24 mouse cellular contexts compared by ENCODE assay signal in genomic region chr7:75436413-75437174, GRCm38 (mm10). TPM values are rescaled to one million over a fixed set of nuclear protein-coding genes. Genes with fewer than 3 reads are reported as not detected.
DNase-seq lines count a peak whose midpoint lies in the region; ATAC-seq and TF ChIP-seq lines count a peak whose summit lies in the region.
"Had no signal": no experiment of that assay in that cellular context is flagged by ENCODE, and none has a peak within 500 bp of the region (broad histone marks: within the 10 kb centered on the region; RNA-seq: fewer than 3 reads in every experiment).

No protein-coding gene starts in this region.

- H3K27me3 ChIP-seq in hindbrain, embryonic 11.5 days (ENCODE audit: control insufficient read depth, insufficient read depth, low read length) = no peaks in the 10 kb centered on the region; the same call in 1 of the 2 replicates
- no peaks in the 10 kb centered on the region for H3K27me3 ChIP-seq in hindbrain, embryonic 13.5 days
- no peaks in the 10 kb centered on the region for H3K27me3 ChIP-seq in embryonic facial prominence, embryonic 15.5 days
- no peaks in the 10 kb centered on the region for H3K27me3 ChIP-seq in small intestine, adult 2 months (ENCODE audit: control insufficient read depth, insufficient read depth, low read length)
- no peaks in the 10 kb centered on the region for H3K27me3 ChIP-seq in forebrain, embryonic 14.5 days (replicated peaks; ENCODE audit: control insufficient read depth, insufficient read depth, low read length)
- H3K27me3 ChIP-seq: heart, embryonic 15.5 days; limb, embryonic 15.5 days; midbrain, embryonic 15.5 days; neural tube, embryonic 13.5 days; stomach, embryonic 15.5 days had no signal

- H3K4me3 ChIP-seq in hindbrain, embryonic 11.5 days (ENCODE audit: low read depth, low read length) = no peak overlapping the region
- no peak overlapping the region for H3K4me3 ChIP-seq in hindbrain, embryonic 13.5 days
- no peak overlapping the region for H3K4me3 ChIP-seq in embryonic facial prominence, embryonic 15.5 days (replicated peaks)
- H3K4me3 ChIP-seq in small intestine, adult 2 months (ENCODE audit: low read depth, low read length) = no peak overlapping the region
- no peak overlapping the region for H3K4me3 ChIP-seq in forebrain, embryonic 14.5 days (ENCODE audit: low read depth, low read length)
- H3K4me3 ChIP-seq: forebrain, embryonic 10.5 days; heart, embryonic 15.5 days; limb, embryonic 15.5 days; midbrain, embryonic 15.5 days; neural tube, embryonic 13.5 days; stomach, embryonic 15.5 days had no signal

- ATAC-seq in hindbrain, embryonic 11.5 days (ENCODE audit: low FRiP score) = no peak
- ATAC-seq in hindbrain, embryonic 13.5 days (ENCODE audit: low FRiP score) = no peak
- ATAC-seq in embryonic facial prominence, embryonic 15.5 days (ENCODE audit: insufficient number of reproducible peaks, low FRiP score, low TSS enrichment, low read depth) = peak; percentile 57; the same call in 1 of the 2 replicates
- no peak for ATAC-seq in forebrain, embryonic 14.5 days
- ATAC-seq: hindbrain, postnatal 0 days; midbrain, embryonic 15.5 days had no signal

- H3K27ac ChIP-seq in hindbrain, embryonic 11.5 days (ENCODE audit: low read depth, low read length) = no peak overlapping the region
- no peak overlapping the region for H3K27ac ChIP-seq in hindbrain, embryonic 13.5 days
- H3K27ac ChIP-seq in embryonic facial prominence, embryonic 15.5 days (replicated peaks) = no peak overlapping the region
- H3K27ac ChIP-seq in small intestine, adult 2 months (ENCODE audit: insufficient read depth, low read depth, low read length) = peak overlapping the region; percentile 22; the same call in 1 of the 2 replicates
- no peak overlapping the region for H3K27ac ChIP-seq in forebrain, embryonic 14.5 days (ENCODE audit: low read depth, low read length)
- H3K27ac ChIP-seq: forebrain, embryonic 10.5 days; heart, embryonic 15.5 days; hindbrain, postnatal 0 days; limb, embryonic 15.5 days; liver, embryonic 14.5 days; midbrain, embryonic 15.5 days; neural tube, embryonic 13.5 days; stomach, embryonic 15.5 days had no signal

- H3K4me1 ChIP-seq in hindbrain, embryonic 11.5 days (replicated peaks; ENCODE audit: control insufficient read depth, insufficient read depth, low read length) = no peaks in the 10 kb centered on the region
- H3K4me1 ChIP-seq in hindbrain, embryonic 13.5 days (replicated peaks) = no peaks in the 10 kb centered on the region
- H3K4me1 ChIP-seq in embryonic facial prominence, embryonic 15.5 days = no peaks in the 10 kb centered on the region
- peaks cover 12% of the 10 kb centered on the region; the same call in 1 of the 2 replicates for H3K4me1 ChIP-seq in small intestine, adult 2 months (ENCODE audit: control insufficient read depth, insufficient read depth, insufficient read length, low read length)
- no peaks in the 10 kb centered on the region for H3K4me1 ChIP-seq in forebrain, embryonic 14.5 days (ENCODE audit: control insufficient read depth, insufficient read depth, low read length)
- H3K4me1 ChIP-seq: midbrain, embryonic 15.5 days; stomach, embryonic 15.5 days had no signal

- WGBS in hindbrain, embryonic 11.5 days = 58% methylated on average over 6 of the region's 8 CpGs
- 55% methylated on average over 8 of the region's 8 CpGs for WGBS in hindbrain, embryonic 13.5 days
- WGBS in embryonic facial prominence, embryonic 15.5 days = 42% methylated on average over 6 of the region's 8 CpGs
- 30% methylated on average over 6 of the region's 8 CpGs for WGBS in small intestine, adult 2 months
- WGBS in forebrain, embryonic 14.5 days = 72% methylated on average over 6 of the region's 8 CpGs

- no peak for TF ChIP-seq CTCF in brain, embryonic 14.5 days (IDR thresholded peaks at IDR 0.05; ENCODE audit: borderline replicate concordance, extremely low read depth, insufficient read depth, insufficient read length)
- no peak for TF ChIP-seq CTCF in small intestine, adult 2 months (IDR thresholded peaks at IDR 0.05; ENCODE audit: extremely low read depth, insufficient read length, insufficient replicate concordance, low read depth, low read length)

- TF ChIP-seq POLR2A in brain, embryonic 14.5 days (IDR thresholded peaks at IDR 0.05; ENCODE audit: borderline replicate concordance, extremely low read depth, insufficient read depth, insufficient read length, poor library complexity, severe bottlenecking) = no peak
- no peak for TF ChIP-seq POLR2A in small intestine, adult 2 months (IDR thresholded peaks at IDR 0.05; ENCODE audit: low read depth, low read length)

- H3K9ac ChIP-seq in hindbrain, embryonic 11.5 days (ENCODE audit: low read depth, low read length) = no peak overlapping the region
- H3K9ac ChIP-seq in hindbrain, embryonic 13.5 days = no peak overlapping the region
- no peak overlapping the region for H3K9ac ChIP-seq in embryonic facial prominence, embryonic 15.5 days
- H3K9ac ChIP-seq in forebrain, embryonic 14.5 days (ENCODE audit: low read length) = no peak overlapping the region
- H3K9ac ChIP-seq: heart, embryonic 15.5 days; limb, embryonic 15.5 days; liver, embryonic 14.5 days; lung, embryonic 14.5 days; midbrain, embryonic 15.5 days; neural tube, embryonic 13.5 days; stomach, embryonic 15.5 days had no signal

- peak; percentile 28 for DNase-seq in hindbrain, embryonic 11.5 days (ENCODE audit: low spot score)
- DNase-seq in brain, embryonic 14.5 days (ENCODE audit: low read depth) = peak; percentile 22
- DNase-seq in forebrain, embryonic 14.5 days (ENCODE audit: low spot score) = no peak
- DNase-seq in layer of hippocampus, adult 8-10 months (ENCODE audit: low spot score in 2 of 2) = no peak
- DNase-seq: adrenal gland, postnatal 14 days; cerebellum, adult 9-10 months; gastrocnemius, postnatal 36 days; heart, postnatal 36 days; kidney, postnatal 10 days; lung, embryonic 14.5 days; right cerebral cortex, postnatal 4 days; thymus, adult 18-20 months; thymus, postnatal 36 days had no signal

- H3K9me3 ChIP-seq in hindbrain, embryonic 11.5 days (ENCODE audit: control insufficient read depth, low read length) = no peaks in the 10 kb centered on the region
- H3K9me3 ChIP-seq in hindbrain, embryonic 13.5 days = no peaks in the 10 kb centered on the region
- no peaks in the 10 kb centered on the region for H3K9me3 ChIP-seq in embryonic facial prominence, embryonic 15.5 days (replicated peaks)
- no peaks in the 10 kb centered on the region for H3K9me3 ChIP-seq in forebrain, embryonic 14.5 days (replicated peaks; ENCODE audit: control insufficient read depth, low read length)
- H3K9me3 ChIP-seq: forebrain, embryonic 10.5 days; heart, embryonic 15.5 days; limb, embryonic 15.5 days; midbrain, embryonic 15.5 days; neural tube, embryonic 13.5 days; stomach, embryonic 15.5 days had no signal

- no peak overlapping the region for H3K4me2 ChIP-seq in hindbrain, embryonic 11.5 days (replicated peaks; ENCODE audit: low read depth, low read length)
- H3K4me2 ChIP-seq in hindbrain, embryonic 13.5 days = no peak overlapping the region
- H3K4me2 ChIP-seq in embryonic facial prominence, embryonic 15.5 days (replicated peaks) = no peak overlapping the region
- no peak overlapping the region for H3K4me2 ChIP-seq in forebrain, embryonic 14.5 days (ENCODE audit: low read length)
- H3K4me2 ChIP-seq: heart, embryonic 15.5 days; limb, embryonic 15.5 days; lung, embryonic 14.5 days; midbrain, embryonic 15.5 days; neural tube, embryonic 13.5 days; stomach, embryonic 15.5 days had no signal

- no peaks in the 10 kb centered on the region for H3K36me3 ChIP-seq in hindbrain, embryonic 11.5 days (ENCODE audit: control insufficient read depth, insufficient read depth, low read length)
- no peaks in the 10 kb centered on the region for H3K36me3 ChIP-seq in hindbrain, embryonic 13.5 days
- H3K36me3 ChIP-seq in embryonic facial prominence, embryonic 15.5 days = no peaks in the 10 kb centered on the region
- H3K36me3 ChIP-seq in small intestine, adult 2 months (ENCODE audit: control insufficient read depth, insufficient read depth, low read length) = no peaks in the 10 kb centered on the region
- no peaks in the 10 kb centered on the region for H3K36me3 ChIP-seq in forebrain, embryonic 14.5 days (ENCODE audit: control insufficient read depth, insufficient read depth, low read length)
- H3K36me3 ChIP-seq: forebrain, embryonic 10.5 days; heart, embryonic 15.5 days; limb, embryonic 15.5 days; midbrain, embryonic 15.5 days; neural tube, embryonic 13.5 days; stomach, embryonic 15.5 days had no signal

RNA-seq across cellular contexts. Expression of gene Akap13, which starts 18.7 kb away (rescaled TPM):
- polyA plus RNA-seq in hindbrain, embryonic 11.5 days (2014; fragmentation: Nextera tagmentation; extraction: Ambion mirVana) = 25.0 and 32.1 TPM in 2 replicates
- 19.4 and 20.8 TPM in 2 replicates for polyA plus RNA-seq in hindbrain, embryonic 13.5 days (2015; fragmentation: Nextera tagmentation; extraction: Ambion mirVana)
- 7.4 and 11.5 TPM in 2 replicates for polyA plus RNA-seq in brain, embryonic 14.5 days (2012; rRNA removed)
- polyA plus RNA-seq in embryonic facial prominence, embryonic 15.5 days (2015; fragmentation: Nextera tagmentation; extraction: Ambion mirVana) = 46.1 and 47.6 TPM in 2 replicates
- polyA plus RNA-seq in small intestine, adult 2 months (2012; rRNA removed) = 6.9 and 15.8 TPM in 2 replicates
- polyA plus RNA-seq in forebrain, embryonic 14.5 days (2014; fragmentation: Nextera tagmentation; extraction: Ambion mirVana) = 9.8 and 14.2 TPM in 2 replicates
- 10 to 100 TPM; 57.3 to 73.0 (median 61.3) TPM for total RNA-seq in layer of hippocampus, adult 8-10 months (2022)

Comparison
In these comparisons a context has a peak if more than half of its experiments do, and no peak if none do; other contexts are left out.
1. DNase-seq: peak in hindbrain, embryonic 11.5 days (single experiment) and brain, embryonic 14.5 days (single experiment); none in forebrain, embryonic 14.5 days (single experiment) and layer of hippocampus, adult 8-10 months (0 of 2).